Mouse (Mus musculus) liver, embryonic 14.5 days (tissue): ENCODE results near the gene Gnat3.

Source experiments
- CTCF ChIP-seq: IDR thresholded peaks from 2 replicates; pipeline ENCODE4 v1.5.1; 2016; ENCODE audit warnings: antibody characterized with exemption, low read depth, control low read depth
- EP300 ChIP-seq: IDR thresholded peaks from 2 replicates; pipeline ENCODE4 v1.6.1; 2016; ENCODE audit warnings: antibody characterized with exemption, low read depth

GRCm38 (mm10) chr5:17962249-17962648, at the start of gene Gnat3:
- TF ChIP-seq CTCF, result no peak
- TF ChIP-seq EP300, result no peak
